Mouse (Mus musculus): ENCODE measurements at regions not wholly inside any gene's neighbourhood (a gene's known extent, or its start where the extent isn't known, plus 50 kb on each side); places are given as distances from the start of the nearest gene placed in this dataset.
"Not testable (repeated sequence)": the region's sequence is repeated elsewhere in the genome, so short reads cannot be mapped to it uniquely, and the experiment has no call there.

GRCm38 (mm10) chr1:150160314-150160713 is 60.5 kb downstream of the Ptgs2 start:
- no peak for DNase-seq (ENCODE audit: low spot score)

- no peak for DNase-seq (ENCODE audit: low spot score)
Observed at GRCm38 (mm10) chr1:150164890-150165596, 65.2 kb downstream of the Ptgs2 start.

- DNase-seq (ENCODE audit: low spot score): no peak
Observed at GRCm38 (mm10) chr1:150165597-150165973, 65.8 kb downstream of the Ptgs2 start.

GRCm38 (mm10) chr1:150167172-150167571 is 67.3 kb downstream of the Ptgs2 start:
- no peak for DNase-seq (ENCODE audit: low spot score)

- no peak for DNase-seq (ENCODE audit: low spot score)
Observed at GRCm38 (mm10) chr1:150174204-150174603, 74.4 kb downstream of the Ptgs2 start.

- no peak for DNase-seq (ENCODE audit: low spot score)
Observed at GRCm38 (mm10) chr1:150177029-150177740, 77.4 kb downstream of the Ptgs2 start.

GRCm38 (mm10) chr1:150202022-150202421 is 102.2 kb downstream of the Ptgs2 start:
- no peak for DNase-seq (ENCODE audit: low spot score)

GRCm38 (mm10) chr1:150212454-150212853 is 106.8 kb upstream of the Pdc start:
- no peak for DNase-seq (ENCODE audit: low spot score)

GRCm38 (mm10) chr1:150216672-150217071 is 102.5 kb upstream of the Pdc start:
- no peak for DNase-seq (ENCODE audit: low spot score)

- no peak for DNase-seq (ENCODE audit: low spot score)
Observed at GRCm38 (mm10) chr1:150218802-150219201, 100.4 kb upstream of the Pdc start.

- no peak for DNase-seq (ENCODE audit: low spot score)
Observed at GRCm38 (mm10) chr1:150225529-150225928, 93.7 kb upstream of the Pdc start.

GRCm38 (mm10) chr1:150239504-150239903 is 79.7 kb upstream of the Pdc start:
- not testable (repeated sequence) for DNase-seq (ENCODE audit: low spot score)

- no peak for DNase-seq (ENCODE audit: low spot score)
Observed at GRCm38 (mm10) chr1:150240110-150240509, 79.1 kb upstream of the Pdc start.

- DNase-seq (ENCODE audit: low spot score): no peak
Observed at GRCm38 (mm10) chr1:150241153-150241552, 78.1 kb upstream of the Pdc start.

- DNase-seq (ENCODE audit: low spot score): no peak
Observed at GRCm38 (mm10) chr1:150242108-150242507, 77.1 kb upstream of the Pdc start.

GRCm38 (mm10) chr1:150244916-150245315 is 74.3 kb upstream of the Pdc start:
- DNase-seq (ENCODE audit: low spot score): no peak

- no peak for DNase-seq (ENCODE audit: low spot score)
Observed at GRCm38 (mm10) chr1:150251422-150251821, 67.8 kb upstream of the Pdc start.

- DNase-seq (ENCODE audit: low spot score): no peak
Observed at GRCm38 (mm10) chr1:150251876-150252275, 67.3 kb upstream of the Pdc start.

GRCm38 (mm10) chr1:150257596-150257995 is 61.6 kb upstream of the Pdc start:
- DNase-seq (ENCODE audit: low spot score): no peak

- no peak for DNase-seq (ENCODE audit: low spot score)
Observed at GRCm38 (mm10) chr1:150260355-150260754, 58.9 kb upstream of the Pdc start.

- DNase-seq (ENCODE audit: low spot score): peak; percentile 5
Observed at GRCm38 (mm10) chr1:150266502-150266901, 52.7 kb upstream of the Pdc start.

GRCm38 (mm10) chr1:150267003-150267402 is 52.2 kb upstream of the Pdc start:
- DNase-seq (ENCODE audit: low spot score): no peak
